Comparison of ENCODE assay signal across 17 mouse cellular contexts in genomic region chr7:132892311-132892661, GRCm38 (mm10). TPM values are rescaled to one million over a fixed set of nuclear protein-coding genes. Genes with fewer than 3 reads are reported as not detected.
DNase-seq lines count a peak whose midpoint lies in the region; ATAC-seq and TF ChIP-seq lines count a peak whose summit lies in the region.
"Had no signal": no experiment of that assay in that cellular context is flagged by ENCODE, and none has a peak within 500 bp of the region (broad histone marks: within the 10 kb centered on the region; RNA-seq: fewer than 3 reads in every experiment).

No protein-coding gene starts in this region.

- no peaks in the 10 kb centered on the region for H3K27me3 ChIP-seq in heart, adult 2 months (ENCODE audit: control insufficient read depth, insufficient read depth, low read length)
- no peaks in the 10 kb centered on the region for H3K27me3 ChIP-seq in heart, embryonic 11.5 days (ENCODE audit: control insufficient read depth, insufficient read depth, low read length)
- H3K27me3 ChIP-seq in midbrain, postnatal 0 days (ENCODE audit: insufficient read depth, low read length), result no peaks in the 10 kb centered on the region
- no peaks in the 10 kb centered on the region for H3K27me3 ChIP-seq in midbrain, embryonic 13.5 days
- H3K27me3 ChIP-seq in myocyte (ENCODE audit: control insufficient read depth, insufficient read depth, insufficient read length), result no peaks in the 10 kb centered on the region
- no peaks in the 10 kb centered on the region for H3K27me3 ChIP-seq in kidney, embryonic 14.5 days (ENCODE audit: control insufficient read depth, insufficient read depth, low read length)
- H3K27me3 ChIP-seq: forebrain, embryonic 13.5 days; intestine, embryonic 15.5 days; limb, embryonic 12.5 days; liver, embryonic 13.5 days had no signal

- H3K9me3 ChIP-seq in heart, embryonic 11.5 days (replicated peaks; ENCODE audit: control insufficient read depth, low read length), result no peaks in the 10 kb centered on the region
- H3K9me3 ChIP-seq in midbrain, postnatal 0 days (ENCODE audit: low read length), result no peaks in the 10 kb centered on the region
- H3K9me3 ChIP-seq in midbrain, embryonic 13.5 days, result no peaks in the 10 kb centered on the region
- no peaks in the 10 kb centered on the region for H3K9me3 ChIP-seq in kidney, embryonic 14.5 days (ENCODE audit: control insufficient read depth, low read length)
- H3K9me3 ChIP-seq: intestine, embryonic 15.5 days; limb, embryonic 12.5 days; liver, embryonic 13.5 days had no signal

- no peak for TF ChIP-seq CTCF in heart, adult 2 months (IDR thresholded peaks at IDR 0.05)
- no peak for TF ChIP-seq CTCF in midbrain, postnatal 0 days (IDR thresholded peaks at IDR 0.05)

- TF ChIP-seq POLR2A in heart, adult 2 months (IDR thresholded peaks at IDR 0.05; ENCODE audit: insufficient read depth, low read depth, low read length), result no peak
- TF ChIP-seq POLR2A in myocyte (IDR thresholded peaks at IDR 0.05; ENCODE audit: insufficient read length, low read depth), result no peak

- H3K9ac ChIP-seq in heart, adult 2 months (ENCODE audit: low read depth, low read length), result no peak overlapping the region
- H3K9ac ChIP-seq in heart, embryonic 11.5 days (ENCODE audit: low read depth, low read length), result no peak overlapping the region
- H3K9ac ChIP-seq in midbrain, postnatal 0 days (replicated peaks; ENCODE audit: low read length, poor library complexity, severe bottlenecking), result no peak overlapping the region
- H3K9ac ChIP-seq in midbrain, embryonic 13.5 days (replicated peaks), result no peak overlapping the region
- no peak overlapping the region for H3K9ac ChIP-seq in kidney, embryonic 14.5 days (ENCODE audit: low read depth, low read length)
- H3K9ac ChIP-seq: forebrain, embryonic 13.5 days; intestine, embryonic 15.5 days; limb, embryonic 12.5 days; liver, embryonic 13.5 days had no signal

- no peak overlapping the region for H3ac ChIP-seq in myocyte (ENCODE audit: control insufficient read depth, insufficient read length)

- H3K4me1 ChIP-seq in heart, adult 2 months (ENCODE audit: control insufficient read depth, insufficient read depth, low read length), result peaks cover 7% of the 10 kb centered on the region; the same call in 1 of the 2 replicates
- peaks cover 13% of the 10 kb centered on the region; the same call in 1 of the 2 replicates for H3K4me1 ChIP-seq in heart, embryonic 11.5 days (ENCODE audit: control insufficient read depth, insufficient read depth, low read length)
- H3K4me1 ChIP-seq in midbrain, postnatal 0 days (ENCODE audit: insufficient read depth, low read length), result no peaks in the 10 kb centered on the region
- H3K4me1 ChIP-seq in midbrain, embryonic 13.5 days (replicated peaks), result no peaks in the 10 kb centered on the region
- H3K4me1 ChIP-seq in kidney, embryonic 14.5 days (ENCODE audit: control insufficient read depth, insufficient read depth, low read length), result no peaks in the 10 kb centered on the region
- H3K4me1 ChIP-seq: intestine, embryonic 15.5 days had no signal

- DNase-seq in heart, adult 2 months, result no peak
- DNase-seq in midbrain, postnatal 0 days (ENCODE audit: low spot score), result peak; percentile 28
- peak; percentile 95 for DNase-seq in cerebellum, adult 9-10 months
- no peak for DNase-seq in ovary, postnatal 36 days (ENCODE audit: low spot score)
- DNase-seq: adrenal gland, postnatal 25 days; embryo, embryonic 11 days; kidney, postnatal 4 days; liver, embryonic 13.5 days had no signal

- ATAC-seq in heart, embryonic 11.5 days (replicated peaks; ENCODE audit: insufficient number of reproducible peaks, low FRiP score, low TSS enrichment), result no peak
- ATAC-seq in midbrain, postnatal 0 days (ENCODE audit: low FRiP score), result no peak
- no peak for ATAC-seq in midbrain, embryonic 13.5 days
- ATAC-seq in kidney, embryonic 14.5 days (ENCODE audit: low FRiP score, low TSS enrichment), result no peak
- ATAC-seq: activated CD4-positive, CD25-positive, alpha-beta regulatory T cell, adult 4 months; forebrain, embryonic 13.5 days; intestine, embryonic 15.5 days; midbrain, embryonic 16.5 days had no signal

- no peak overlapping the region for H3K4me2 ChIP-seq in heart, embryonic 11.5 days
- no peak overlapping the region for H3K4me2 ChIP-seq in midbrain, postnatal 0 days (ENCODE audit: low read depth, low read length, poor library complexity, severe bottlenecking)
- no peak overlapping the region for H3K4me2 ChIP-seq in midbrain, embryonic 13.5 days (replicated peaks)
- H3K4me2 ChIP-seq in myocyte (ENCODE audit: low read depth), result peak overlapping the region; percentile 30
- H3K4me2 ChIP-seq in kidney, embryonic 14.5 days (replicated peaks; ENCODE audit: low read depth, low read length), result no peak overlapping the region
- H3K4me2 ChIP-seq: forebrain, embryonic 13.5 days; intestine, embryonic 15.5 days; limb, embryonic 12.5 days; liver, embryonic 13.5 days had no signal

- H3K79me2 ChIP-seq in heart, adult 2 months (replicated peaks; ENCODE audit: control insufficient read depth, insufficient read depth, low read length), result no peaks in the 10 kb centered on the region
- H3K79me2 ChIP-seq in myocyte (ENCODE audit: control insufficient read depth, insufficient read depth), result no peaks in the 10 kb centered on the region

- no peak overlapping the region for H3K4me3 ChIP-seq in heart, adult 2 months
- no peak overlapping the region for H3K4me3 ChIP-seq in heart, embryonic 11.5 days (ENCODE audit: low read depth, low read length)
- no peak overlapping the region for H3K4me3 ChIP-seq in midbrain, postnatal 0 days (ENCODE audit: low read depth, low read length)
- H3K4me3 ChIP-seq in midbrain, embryonic 13.5 days (replicated peaks), result no peak overlapping the region
- H3K4me3 ChIP-seq in myocyte, result no peak overlapping the region
- no peak overlapping the region for H3K4me3 ChIP-seq in kidney, embryonic 14.5 days (ENCODE audit: low read length)
- H3K4me3 ChIP-seq: forebrain, embryonic 13.5 days; intestine, embryonic 15.5 days; limb, embryonic 12.5 days; liver, embryonic 13.5 days had no signal

- no peaks in the 10 kb centered on the region for H3K36me3 ChIP-seq in heart, adult 2 months (ENCODE audit: control insufficient read depth, insufficient read depth, low read length)
- H3K36me3 ChIP-seq in heart, embryonic 11.5 days (ENCODE audit: control insufficient read depth, insufficient read depth, low read length), result no peaks in the 10 kb centered on the region
- no peaks in the 10 kb centered on the region for H3K36me3 ChIP-seq in midbrain, postnatal 0 days (ENCODE audit: insufficient read depth, low read length)
- H3K36me3 ChIP-seq in midbrain, embryonic 13.5 days, result no peaks in the 10 kb centered on the region
- H3K36me3 ChIP-seq in myocyte (ENCODE audit: control insufficient read depth, insufficient read depth), result no peaks in the 10 kb centered on the region
- H3K36me3 ChIP-seq in kidney, embryonic 14.5 days (ENCODE audit: control insufficient read depth, insufficient read depth, low read length), result no peaks in the 10 kb centered on the region
- H3K36me3 ChIP-seq: intestine, embryonic 15.5 days; limb, embryonic 12.5 days; liver, embryonic 13.5 days had no signal

- 53% methylated on average over 4 of the region's 4 CpGs for WGBS in heart, adult 2 months
- 61% methylated on average over 4 of the region's 4 CpGs for WGBS in heart, embryonic 11.5 days (ENCODE audit: insufficient replicate concordance)
- 61% methylated on average over 4 of the region's 4 CpGs for WGBS in midbrain, postnatal 0 days
- WGBS in midbrain, embryonic 13.5 days, result 55% methylated on average over 4 of the region's 4 CpGs
- WGBS in kidney, embryonic 14.5 days, result 53% methylated on average over 4 of the region's 4 CpGs

- intact Hi-C loops in heart, adult 2 months (cut with DNase I), result no loop called here

- H3K27ac ChIP-seq in heart, adult 2 months, result peak overlapping the region; percentile 7; the same call in 1 of the 2 replicates
- H3K27ac ChIP-seq in heart, embryonic 11.5 days (ENCODE audit: low read depth, low read length), result no peak overlapping the region
- H3K27ac ChIP-seq in midbrain, postnatal 0 days (ENCODE audit: low read depth, low read length), result no peak overlapping the region
- no peak overlapping the region for H3K27ac ChIP-seq in midbrain, embryonic 13.5 days
- no peak overlapping the region for H3K27ac ChIP-seq in kidney, embryonic 14.5 days (ENCODE audit: low read depth, low read length)
- H3K27ac ChIP-seq: forebrain, embryonic 13.5 days; intestine, embryonic 15.5 days; limb, embryonic 12.5 days; liver, embryonic 13.5 days had no signal

- TF ChIP-seq EP300 in heart, adult 2 months (IDR thresholded peaks at IDR 0.05; ENCODE audit: insufficient read depth, low read depth, low read length), result no peak

RNA-seq across cellular contexts. Expression of gene Abraxas2, which starts 33.3 kb away (rescaled TPM):
- total RNA-seq in heart, adult 2 months (2021), result 10 to 100 TPM; 20.3 to 21.3 TPM
- 9.8 and 15.9 TPM in 2 replicates for polyA plus RNA-seq in heart, adult 2 months (2012; rRNA removed)
- 31.5 and 35.2 TPM in 2 replicates for polyA plus RNA-seq in heart, embryonic 11.5 days (2014; fragmentation: Nextera tagmentation; extraction: Ambion mirVana)
- 26.7 and 28.8 TPM in 2 replicates for total RNA-seq in midbrain, postnatal 0 days (2014; rRNA removed)
- 31.1 and 32.3 TPM in 2 replicates for polyA plus RNA-seq in midbrain, postnatal 0 days (2015; fragmentation: Nextera tagmentation; extraction: Ambion mirVana)
- polyA plus RNA-seq in midbrain, embryonic 13.5 days (2015; fragmentation: Nextera tagmentation; extraction: Ambion mirVana), result 37.1 and 41.8 TPM in 2 replicates
- 20.2 TPM for polyA plus RNA-seq in myocyte (2012; fragmentation: generic; extraction: Trizol)
- polyA plus RNA-seq in kidney, embryonic 14.5 days (2014; fragmentation: Nextera tagmentation; extraction: Ambion mirVana), result 37.6 and 50.0 TPM in 2 replicates

RNA-seq across cellular contexts. Expression of gene Zranb1, which starts 38.7 kb away (rescaled TPM):
- 10 to 100 TPM; 31.5 to 37.2 TPM for total RNA-seq in heart, adult 2 months (2021)
- polyA plus RNA-seq in heart, adult 2 months (2012; rRNA removed), result 8.2 and 17.6 TPM in 2 replicates
- polyA plus RNA-seq in heart, embryonic 11.5 days (2014; fragmentation: Nextera tagmentation; extraction: Ambion mirVana), result 9.7 and 10.6 TPM in 2 replicates
- 45.1 and 64.6 TPM in 2 replicates for total RNA-seq in midbrain, postnatal 0 days (2014; rRNA removed)
- 26.6 and 28.2 TPM in 2 replicates for polyA plus RNA-seq in midbrain, postnatal 0 days (2015; fragmentation: Nextera tagmentation; extraction: Ambion mirVana)
- polyA plus RNA-seq in midbrain, embryonic 13.5 days (2015; fragmentation: Nextera tagmentation; extraction: Ambion mirVana), result 18.6 and 20.5 TPM in 2 replicates
- polyA plus RNA-seq in myocyte (2012; fragmentation: generic; extraction: Trizol), result 14.6 TPM
- 18.0 and 20.0 TPM in 2 replicates for polyA plus RNA-seq in kidney, embryonic 14.5 days (2014; fragmentation: Nextera tagmentation; extraction: Ambion mirVana)

RNA-seq across cellular contexts. Expression of gene Eef1akmt2, which starts 39.8 kb away (rescaled TPM):
- 1 to 10 TPM; 7.7 TPM for total RNA-seq in heart, adult 2 months (2021)
- 5.2 and 6.0 TPM in 2 replicates for polyA plus RNA-seq in heart, adult 2 months (2012; rRNA removed)
- 43.7 and 44.4 TPM in 2 replicates for polyA plus RNA-seq in heart, embryonic 11.5 days (2014; fragmentation: Nextera tagmentation; extraction: Ambion mirVana)
- 52.1 and 62.1 TPM in 2 replicates for total RNA-seq in midbrain, postnatal 0 days (2014; rRNA removed)
- 80.1 and 84.2 TPM in 2 replicates for polyA plus RNA-seq in midbrain, postnatal 0 days (2015; fragmentation: Nextera tagmentation; extraction: Ambion mirVana)
- 95.7 and 98.9 TPM in 2 replicates for polyA plus RNA-seq in midbrain, embryonic 13.5 days (2015; fragmentation: Nextera tagmentation; extraction: Ambion mirVana)
- polyA plus RNA-seq in myocyte (2012; fragmentation: generic; extraction: Trizol), result 10.8 TPM
- 72.4 and 101 TPM in 2 replicates for polyA plus RNA-seq in kidney, embryonic 14.5 days (2014; fragmentation: Nextera tagmentation; extraction: Ambion mirVana)

Comparison
In these comparisons a context has a peak if more than half of its experiments do, and no peak if none do; other contexts are left out.
1. DNase-seq: peak in midbrain, postnatal 0 days (single experiment) and cerebellum, adult 9-10 months (single experiment); none in heart, adult 2 months (0 of 2) and ovary, postnatal 36 days (single experiment).